Mouse (Mus musculus) naive thymus-derived CD4-positive, alpha-beta T cell, adult 2 months (primary cell): ENCODE measurements around the gene Rsg1.

Experiments
- DNase-seq: peaks from one replicate; pipeline ENCODE4 v3.0.0-alpha.2; 2011; ENCODE audit warnings: low read depth

The Rsg1 gene

GRCm38 (mm10) chr4:141274485-141275341 is 61.0 kb downstream of the Rsg1 start:
- no peak for DNase-seq
